Mouse (Mus musculus) thymus, postnatal 4 days (tissue): ENCODE results near the gene Olfr109.

ENCODE experiments used
- DNase-seq: peaks from one replicate; pipeline ENCODE4 v3.0.0; 2021

Gene Olfr109

GRCm38 (mm10) chr17:37458616-37459015 lies at the start of gene Olfr109:
Gene Olfr109 (plus strand): TSS chr17:37458916.
- DNase-seq, result no peak

- no peak for DNase-seq
Observed at GRCm38 (mm10) chr17:37413380-37413779, 45.3 kb upstream of the Olfr109 start.

GRCm38 (mm10) chr17:37445180-37445579 lies 13.5 kb upstream of the Olfr109 start, which contains the start of gene Olfr108:
Gene Olfr108 (plus strand): TSS chr17:37445480.
- no peak for DNase-seq

GRCm38 (mm10) chr17:37483452-37483851 lies 24.7 kb downstream of the Olfr109 start, which contains the start of gene H2-M2:
Gene H2-M2 (minus strand): TSS chr17:37483552.
- DNase-seq, result no peak

- DNase-seq, result no peak
Observed at GRCm38 (mm10) chr17:37491930-37492518, 33.3 kb downstream of the Olfr109 start, which contains the start of gene Olfr110. Gene Olfr110 (plus strand): TSS chr17:37492468.

GRCm38 (mm10) chr17:37507730-37508129 lies 49.0 kb downstream of the Olfr109 start, which contains the start of gene Olfr111:
Gene Olfr111 (plus strand): TSS chr17:37508030.
- DNase-seq, result no peak
